Mouse (Mus musculus) T-cell, adult 2 months (primary cell): ENCODE data around the gene Olfr692.
A peak's percentile ranks its signal among the peaks of the same experiment; 100 is the strongest.
"Not testable (repeated sequence)": the region's sequence is repeated elsewhere in the genome, so short reads cannot be mapped to it uniquely, and the experiment has no call there.

Experiments
- DNase-seq: peaks from one replicate; pipeline ENCODE4 v3.0.0; 2022; ENCODE audit warnings: low spot score

Olfr692 gene

GRCm38 (mm10) chr7:105367930-105368329, at the start of gene Olfr692:
Olfr692 (plus strand) TSS chr7:105368230.
- no peak for DNase-seq

- no peak for DNase-seq
These were observed 42.7 kb upstream of the Olfr692 start for GRCm38 (mm10) chr7:105325302-105325701.

GRCm38 (mm10) chr7:105334004-105334403, 34.0 kb upstream of the Olfr692 start, which contains the start of gene Olfr690:
Olfr690 (minus strand) TSS chr7:105334104.
- no peak for DNase-seq

GRCm38 (mm10) chr7:105342170-105342569, 25.9 kb upstream of the Olfr692 start, which contains the start of gene Olfr691:
Olfr691 (minus strand) TSS chr7:105342270.
- DNase-seq, result no peak

GRCm38 (mm10) chr7:105342752-105343151, 25.3 kb upstream of the Olfr692 start:
- DNase-seq, result no peak

- not testable (repeated sequence) for DNase-seq
These were observed 12.0 kb upstream of the Olfr692 start for GRCm38 (mm10) chr7:105356064-105356463.

- not testable (repeated sequence) for DNase-seq
These were observed 11.5 kb upstream of the Olfr692 start for GRCm38 (mm10) chr7:105356487-105356886.

GRCm38 (mm10) chr7:105361713-105362112, 6.3 kb upstream of the Olfr692 start:
- DNase-seq, result no peak

GRCm38 (mm10) chr7:105367268-105367667, 762 bp upstream of the Olfr692 start:
- DNase-seq, result no peak

GRCm38 (mm10) chr7:105368521-105368920, 491 bp downstream of the Olfr692 start:
- DNase-seq, result no peak

GRCm38 (mm10) chr7:105372912-105373311, 4.9 kb downstream of the Olfr692 start:
- DNase-seq, result no peak

GRCm38 (mm10) chr7:105373509-105373908, 5.5 kb downstream of the Olfr692 start:
- DNase-seq, result no peak

GRCm38 (mm10) chr7:105373976-105374375, 5.9 kb downstream of the Olfr692 start:
- DNase-seq, result no peak

GRCm38 (mm10) chr7:105374866-105375265, 6.8 kb downstream of the Olfr692 start, which contains the start of gene Gm5901:
Gm5901 (plus strand) TSS chr7:105375038.
- no peak for DNase-seq

- no peak for DNase-seq
These were observed 12.3 kb downstream of the Olfr692 start for GRCm38 (mm10) chr7:105380329-105380728.

GRCm38 (mm10) chr7:105387696-105388095, 19.7 kb downstream of the Olfr692 start:
- no peak for DNase-seq

- DNase-seq, result no peak
These were observed 22.2 kb downstream of the Olfr692 start for GRCm38 (mm10) chr7:105390236-105390635.

- no peak for DNase-seq
These were observed 26.6 kb downstream of the Olfr692 start for GRCm38 (mm10) chr7:105394606-105395005.

- DNase-seq, result peak; percentile 31
These were observed 27.2 kb downstream of the Olfr692 start for GRCm38 (mm10) chr7:105395131-105395820.

- DNase-seq, result no peak
These were observed 28.1 kb downstream of the Olfr692 start for GRCm38 (mm10) chr7:105396126-105396525.

GRCm38 (mm10) chr7:105399058-105399934, 31.3 kb downstream of the Olfr692 start:
- DNase-seq, result peak; percentile 5

GRCm38 (mm10) chr7:105399935-105400624, 32.0 kb downstream of the Olfr692 start, which contains the start of gene Fam160a2:
Fam160a2 (minus strand) TSS chr7:105400054.
- peak; percentile 97 for DNase-seq
